Mouse (Mus musculus) MEL (cell line): ENCODE measurements around the gene Gm29609. TPM values are rescaled to one million over a fixed set of nuclear protein-coding genes. Genes with fewer than 3 reads are reported as not detected.
A peak's percentile ranks its signal among the peaks of the same experiment; 100 is the strongest.

ENCODE experiments used
- DNase-seq: peaks from one replicate; pipeline ENCODE4 v3.0.0; 2011; ENCODE audit warnings: low read depth, low spot score
- H3K27ac ChIP-seq: 2 replicates; pipeline ENCODE4 v1.5.1; 2012; ENCODE audit warnings: low read depth, mild to moderate bottlenecking, control low read depth, low read length, moderate library complexity; ENCODE audit not compliant: control insufficient read depth
- H3K27me3 ChIP-seq, 2 experiments: fragments of 150-350 bp in 1 of 2; sonication (generic) in 1 of 2; 2 replicates each; pipeline ENCODE4 v1.6.1; 2012; ENCODE audit warnings: low read length in 2 of 2, mild to moderate bottlenecking in 2 of 2, improper control_type of control experiment in 1 of 2, moderate library complexity in 1 of 2; ENCODE audit not compliant: insufficient read depth in 2 of 2, control insufficient read depth in 1 of 2
- H3K36me3 ChIP-seq, 2 experiments: 2 replicates each; pipeline ENCODE4 v1.6.1; 2012 to 2014; ENCODE audit warnings: low read length in 2 of 2, improper control_type of control experiment in 1 of 2, inconsistent platforms in 1 of 2, mild to moderate bottlenecking in 1 of 2; ENCODE audit not compliant: insufficient read depth in 2 of 2, control insufficient read depth in 1 of 2
- H3K4me1 ChIP-seq, 2 experiments: fragments of 150-350 bp in 1 of 2; sonication (generic) in 1 of 2; 2 replicates each; pipeline ENCODE4 v1.6.1; 2012; ENCODE audit warnings: low read length in 2 of 2, improper control_type of control experiment in 1 of 2, mild to moderate bottlenecking in 1 of 2; ENCODE audit not compliant: insufficient read depth in 2 of 2, control insufficient read depth in 1 of 2
- H3K4me3 ChIP-seq, 2 experiments: fragments of 150-350 bp in 1 of 2; sonication (generic) in 1 of 2; 2 replicates each; pipeline ENCODE4 v1.5.1; 2012; ENCODE audit warnings: low read depth in 2 of 2, low read length in 2 of 2, mild to moderate bottlenecking in 2 of 2, moderate library complexity in 2 of 2, control low read depth in 1 of 2, improper control_type of control experiment in 1 of 2; ENCODE audit not compliant: control insufficient read depth in 1 of 2, insufficient read depth in 1 of 2
- H3K79me2 ChIP-seq: 2 replicates; pipeline ENCODE4 v1.6.1; 2012; ENCODE audit warnings: mild to moderate bottlenecking, low read length, moderate library complexity; ENCODE audit not compliant: control insufficient read depth, poor library complexity, insufficient read depth
- H3K9ac ChIP-seq: 2 replicates; pipeline ENCODE4 v1.6.1; 2012; ENCODE audit warnings: low read depth, mild to moderate bottlenecking, control low read depth, low read length, moderate library complexity; ENCODE audit not compliant: control insufficient read depth, poor library complexity, severe bottlenecking
- H3K9me3 ChIP-seq: fragments of 150-350 bp; sonication (generic); replicated peaks from 2 replicates; pipeline ENCODE4 v1.6.1; 2012; ENCODE audit warnings: mild to moderate bottlenecking, low read length, improper control_type of control experiment, moderate library complexity; ENCODE audit not compliant: insufficient read depth
- BHLHE40 ChIP-seq: IDR thresholded peaks from 2 replicates; pipeline ENCODE4 v1.6.1; 2012; ENCODE audit warnings: low read depth, mild to moderate bottlenecking, inconsistent platforms, low read length, improper control_type of control experiment, borderline replicate concordance
- CHD1 ChIP-seq: IDR thresholded peaks from 2 replicates; pipeline ENCODE4 v1.6.1; 2012; ENCODE audit warnings: low read depth, mild to moderate bottlenecking, inconsistent platforms, low read length, improper control_type of control experiment
- E2F4 ChIP-seq: IDR thresholded peaks from 2 replicates; pipeline ENCODE4 v1.6.1; 2011; ENCODE audit warnings: low read depth, low read length, improper control_type of control experiment, borderline replicate concordance
- ELF1 ChIP-seq: IDR thresholded peaks from 2 replicates; pipeline ENCODE4 v1.6.1; 2014; ENCODE audit warnings: low read depth, mild to moderate bottlenecking, inconsistent platforms, low read length, improper control_type of control experiment, moderate library complexity
- EP300 ChIP-seq, 2 experiments: IDR thresholded peaks; 2 replicates each; pipeline ENCODE4 v1.6.1; 2011; ENCODE audit warnings: improper control_type of control experiment in 2 of 2, low read length in 2 of 2, low read depth in 1 of 2, mild to moderate bottlenecking in 1 of 2
- ETS1 ChIP-seq: IDR thresholded peaks from 2 replicates; pipeline ENCODE4 v1.6.1; 2012; ENCODE audit warnings: low read depth, mild to moderate bottlenecking, inconsistent platforms, low read length, improper control_type of control experiment, moderate library complexity
- GABPA ChIP-seq: IDR thresholded peaks from 2 replicates; pipeline ENCODE4 v1.6.1; 2012; ENCODE audit warnings: low read depth, mild to moderate bottlenecking, inconsistent platforms, low read length, improper control_type of control experiment, moderate library complexity
- GATA1 ChIP-seq: IDR thresholded peaks from 2 replicates; pipeline ENCODE4 v1.6.1; 2011; ENCODE audit warnings: low read depth, low read length, improper control_type of control experiment
- HCFC1 ChIP-seq: IDR thresholded peaks from 2 replicates; pipeline ENCODE4 v1.6.1; 2012; ENCODE audit warnings: low read depth, mild to moderate bottlenecking, inconsistent platforms, low read length, improper control_type of control experiment, moderate library complexity
- JUND ChIP-seq: IDR thresholded peaks from 2 replicates; pipeline ENCODE4 v1.6.1; 2011; ENCODE audit warnings: low read depth, mild to moderate bottlenecking, improper control_type of control experiment, low read length
- MAX ChIP-seq: IDR thresholded peaks from 2 replicates; pipeline ENCODE4 v1.6.1; 2011; ENCODE audit warnings: low read length, improper control_type of control experiment
- MAZ ChIP-seq: IDR thresholded peaks from 2 replicates; pipeline ENCODE4 v1.6.1; 2012; ENCODE audit warnings: low read depth, mild to moderate bottlenecking, inconsistent platforms, low read length, improper control_type of control experiment
- MXI1 ChIP-seq: IDR thresholded peaks from 2 replicates; pipeline ENCODE4 v1.6.1; 2011; ENCODE audit warnings: mild to moderate bottlenecking, low read depth, low read length, improper control_type of control experiment
- MYB ChIP-seq: IDR thresholded peaks from 2 replicates; pipeline ENCODE4 v1.6.1; 2011; ENCODE audit warnings: mild to moderate bottlenecking, low read depth, low read length, improper control_type of control experiment
- NELFE ChIP-seq: IDR thresholded peaks from 2 replicates; pipeline ENCODE4 v1.6.1; 2011; ENCODE audit warnings: low read depth, low read length, improper control_type of control experiment
- NRF1 ChIP-seq: IDR thresholded peaks from 2 replicates; pipeline ENCODE4 v1.6.1; 2014; ENCODE audit warnings: low read depth, mild to moderate bottlenecking, inconsistent platforms, low read length, improper control_type of control experiment, moderate library complexity; ENCODE audit not compliant: poor library complexity, insufficient read depth, severe bottlenecking
- POLR2A ChIP-seq, 2 experiments: IDR thresholded peaks; 2 replicates each; pipeline ENCODE4 v1.6.1; 2011 to 2012; ENCODE audit warnings: low read length in 2 of 2, mild to moderate bottlenecking in 2 of 2, control low read depth in 1 of 2, improper control_type of control experiment in 1 of 2, low read depth in 1 of 2, moderate library complexity in 1 of 2; ENCODE audit not compliant: control insufficient read depth in 1 of 2, insufficient read depth in 1 of 2, poor library complexity in 1 of 2
- POLR2AphosphoS2 ChIP-seq: IDR thresholded peaks from 2 replicates; pipeline ENCODE4 v1.6.1; 2011; ENCODE audit warnings: low read length, improper control_type of control experiment
- POLR2AphosphoS5 ChIP-seq: IDR thresholded peaks from 2 replicates; pipeline ENCODE4 v1.6.1; 2012; ENCODE audit warnings: low read depth, borderline replicate concordance, mild to moderate bottlenecking, inconsistent platforms, low read length, moderate library complexity, mixed read lengths
- RAD21 ChIP-seq: IDR thresholded peaks from 2 replicates; pipeline ENCODE4 v1.6.1; 2011; ENCODE audit warnings: mild to moderate bottlenecking, low read depth, low read length, improper control_type of control experiment
- SMC3 ChIP-seq: IDR thresholded peaks from 2 replicates; pipeline ENCODE4 v1.6.1; 2011; ENCODE audit warnings: low read depth, low read length, improper control_type of control experiment
- TAL1 ChIP-seq: IDR thresholded peaks from 2 replicates; pipeline ENCODE4 v1.6.1; 2012; ENCODE audit warnings: mild to moderate bottlenecking, inconsistent platforms, low read length, moderate library complexity, mixed read lengths
- TCF12 ChIP-seq: IDR thresholded peaks from 2 replicates; pipeline ENCODE4 v1.6.1; 2014; ENCODE audit warnings: low read depth, mild to moderate bottlenecking, inconsistent platforms, low read length, improper control_type of control experiment, moderate library complexity
- UBTF ChIP-seq: IDR thresholded peaks from 2 replicates; pipeline ENCODE4 v1.6.1; 2012; ENCODE audit warnings: low read depth, mild to moderate bottlenecking, inconsistent platforms, low read length, improper control_type of control experiment, moderate library complexity, borderline replicate concordance; ENCODE audit not compliant: insufficient read depth
- USF2 ChIP-seq, 2 experiments: IDR thresholded peaks; 2 replicates each; pipeline ENCODE4 v1.6.1; 2011 to 2012; ENCODE audit warnings: improper control_type of control experiment in 2 of 2, low read length in 2 of 2, borderline replicate concordance in 1 of 2, inconsistent platforms in 1 of 2, low read depth in 1 of 2, mild to moderate bottlenecking in 1 of 2; ENCODE audit not compliant: insufficient read depth in 1 of 2
- ZC3H11A ChIP-seq: IDR thresholded peaks from 2 replicates; pipeline ENCODE4 v1.6.1; 2012; ENCODE audit warnings: low read depth, mild to moderate bottlenecking, inconsistent platforms, low read length, improper control_type of control experiment
- ZKSCAN1 ChIP-seq: IDR thresholded peaks from 2 replicates; pipeline ENCODE4 v1.6.1; 2012; ENCODE audit warnings: low read depth, mild to moderate bottlenecking, inconsistent platforms, low read length, improper control_type of control experiment, moderate library complexity
- ZMIZ1 ChIP-seq: IDR thresholded peaks from 2 replicates; pipeline ENCODE4 v1.6.1; 2012; ENCODE audit warnings: low read depth, mild to moderate bottlenecking, inconsistent platforms, low read length, improper control_type of control experiment, moderate library complexity
- ZNF384 ChIP-seq: IDR thresholded peaks from 2 replicates; pipeline ENCODE4 v1.6.1; 2012; ENCODE audit warnings: low read depth, mild to moderate bottlenecking, inconsistent platforms, low read length, improper control_type of control experiment
- polyA plus RNA-seq, 2 experiments: library from polyadenylated mRNA; stranded (reverse) in 1 of 2; unstranded in 1 of 2; fragments of >175 nt in 1 of 2; fragments of >200 nt in 1 of 2; gene quantifications; 2 replicates each; pipeline versions ENCODE4 v1.2.1 to v1.2.4; 2012; ENCODE audit warnings: low replicate concordance in 2 of 2, low read depth in 1 of 2; ENCODE audit not compliant: insufficient read length in 2 of 2, insufficient read depth in 1 of 2, missing spikeins in 1 of 2
- total RNA-seq: library from RNA; depleted of rRNA; stranded (reverse); fragments of 300-350 nt; gene quantifications from 2 replicates; pipeline ENCODE4 v1.2.3, GENCODE M21; 2012

The Gm29609 gene
- total and polyA plus RNA-seq, 3 experiments = 5.0 to 6.4 TPM; not detected in 1

- Histone ChIP-seq H3K4me3 (no peak overlapping the region), H3K27me3 (no peaks in the 10 kb centered on the region), H3K27ac (no peak overlapping the region), H3K9me3 (no peaks in the 10 kb centered on the region), H3K79me2 (peaks cover 28% of the 10 kb centered on the region), H3K9ac (no peak overlapping the region), H3K36me3 (peaks cover 4 to 17% of the 10 kb centered on the region in 2 experiments), H3K4me1 (peaks cover 5 to 6% of the 10 kb centered on the region in 2 experiments)
- DNase-seq = no peak
- TF ChIP-seq ZC3H11A (no peak), TAL1 (no peak), CHD1 (no peak), E2F4 (no peak), GABPA (no peak), ETS1 (no peak), POLR2AphosphoS2 (no peak), SMC3 (no peak), MAZ (no peak), TCF12 (no peak), USF2 (IDR thresholded peaks at IDR 0.05; ENCODE audit: borderline replicate concordance in 1 of 2, insufficient read depth in 1 of 2, low read depth in 1 of 2, low read length in 2 of 2) (no peak), MXI1 (no peak), GATA1 (no peak), NELFE (no peak), POLR2AphosphoS5 (no peak)
Measured at GRCm38 (mm10) chr5:31222696-31223095, 43.0 kb upstream of the Gm29609 start.

DNA sequence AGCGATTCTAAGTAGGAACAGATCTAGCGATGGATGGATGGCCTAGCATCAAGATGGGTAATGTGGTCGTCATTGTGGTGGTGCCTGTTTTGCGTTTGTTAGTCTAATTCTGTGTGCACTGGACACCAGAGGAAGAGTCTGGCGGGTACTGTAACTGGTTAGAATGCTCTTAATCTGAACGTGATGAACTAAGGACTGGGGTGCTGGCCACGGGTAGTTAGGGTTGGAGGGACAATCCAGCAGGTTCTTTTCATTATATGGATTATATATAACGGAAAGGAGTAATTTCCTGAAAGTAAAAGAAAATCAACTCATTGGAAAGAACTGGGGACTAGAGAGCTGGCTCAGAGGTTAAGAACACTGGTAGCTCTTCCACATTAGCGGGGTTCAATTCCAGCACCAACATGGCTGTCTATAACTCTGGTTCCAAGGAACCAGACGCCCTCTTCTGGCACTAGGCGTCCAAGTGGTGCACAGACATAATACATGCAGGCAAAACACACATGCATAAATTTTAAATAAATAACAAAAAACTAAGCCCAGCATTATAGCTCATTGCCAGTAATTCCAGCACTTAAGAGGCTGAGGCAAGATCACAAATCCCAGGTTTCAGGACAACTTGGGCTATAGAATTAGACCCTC lies 41.7 kb upstream of the Gm29609 start:
- Histone ChIP-seq H3K9me3 (no peaks in the 10 kb centered on the region), H3K36me3 (peaks cover 8 to 25% of the 10 kb centered on the region in 2 experiments), H3K27me3 (no peaks in the 10 kb centered on the region), H3K9ac (peak overlapping the region; percentile 84), H3K4me3 (peak overlapping the region; percentile 57 to 72), H3K27ac (peak overlapping the region; percentile 84), H3K79me2 (peaks cover 40% of the 10 kb centered on the region), H3K4me1 (peaks cover 8 to 11% of the 10 kb centered on the region in 2 experiments)
- DNase-seq = peak; percentile 94
- peak; percentile 72 for TF ChIP-seq ZC3H11A
- TF ChIP-seq USF2 (IDR thresholded peaks at IDR 0.05; ENCODE audit: borderline replicate concordance in 1 of 2, insufficient read depth in 1 of 2, low read depth in 1 of 2, low read length in 2 of 2) = no peak
- TF ChIP-seq RAD21 = peak; percentile 71
- peak; percentile 42; the same call in 1 of the 2 replicates for TF ChIP-seq ETS1
- no peak for TF ChIP-seq JUND
- TF ChIP-seq ZNF384 = peak; percentile 68
- TF ChIP-seq TAL1 = no peak
- TF ChIP-seq TCF12 = no peak; the same call in 1 of the 2 replicates
- TF ChIP-seq ZMIZ1 = no peak
- TF ChIP-seq MAX = peak; percentile 52; the same call in 1 of the 2 replicates
- 0 out of 2 replicates have a peak, but pooled peaks have one; percentile 28 for TF ChIP-seq MAZ
- 0 out of 2 replicates have a peak, but pooled peaks have one; percentile 17 for TF ChIP-seq UBTF
- TF ChIP-seq HCFC1 = peak; percentile 73
- TF ChIP-seq NRF1 = no peak
- TF ChIP-seq ZKSCAN1 = no peak
- no peak for TF ChIP-seq E2F4
- no peak; the same call in 1 of the 2 replicates for TF ChIP-seq POLR2AphosphoS5
- TF ChIP-seq NELFE = no peak
- no peak for TF ChIP-seq MYB
- TF ChIP-seq CHD1 = no peak
- 0 out of 4 replicates have a peak, but pooled peaks of 1 of the 2 experiments have one; percentile 2 for TF ChIP-seq POLR2A (IDR thresholded peaks at IDR 0.05; ENCODE audit: control insufficient read depth in 1 of 2, insufficient read depth in 1 of 2, low read depth in 1 of 2, low read length in 2 of 2, poor library complexity in 1 of 2)
- no peak for TF ChIP-seq ELF1
- TF ChIP-seq BHLHE40 = no peak
- TF ChIP-seq EP300 (IDR thresholded peaks at IDR 0.05; ENCODE audit: low read depth in 1 of 2, low read length in 2 of 2) = no peak
